Mouse (Mus musculus) urinary bladder, adult 2 months (tissue): Measurements from ENCODE around the gene BC024978. TPM values are rescaled to one million over a fixed set of nuclear protein-coding genes. Genes with fewer than 3 reads are reported as not detected.

Source experiments
- DNase-seq: peaks from one replicate; pipeline ENCODE4 v3.0.0; 2022; ENCODE audit warnings: low spot score
- polyA plus RNA-seq: library from polyadenylated mRNA; depleted of rRNA; stranded (reverse); fragments of >200 nt; gene quantifications from 2 replicates; pipeline ENCODE4 v1.2.3, GENCODE M21; 2012; rRNA removed

BC024978 gene
- 11.1 and 12.0 TPM in 2 replicates for polyA plus RNA-seq

DNA sequence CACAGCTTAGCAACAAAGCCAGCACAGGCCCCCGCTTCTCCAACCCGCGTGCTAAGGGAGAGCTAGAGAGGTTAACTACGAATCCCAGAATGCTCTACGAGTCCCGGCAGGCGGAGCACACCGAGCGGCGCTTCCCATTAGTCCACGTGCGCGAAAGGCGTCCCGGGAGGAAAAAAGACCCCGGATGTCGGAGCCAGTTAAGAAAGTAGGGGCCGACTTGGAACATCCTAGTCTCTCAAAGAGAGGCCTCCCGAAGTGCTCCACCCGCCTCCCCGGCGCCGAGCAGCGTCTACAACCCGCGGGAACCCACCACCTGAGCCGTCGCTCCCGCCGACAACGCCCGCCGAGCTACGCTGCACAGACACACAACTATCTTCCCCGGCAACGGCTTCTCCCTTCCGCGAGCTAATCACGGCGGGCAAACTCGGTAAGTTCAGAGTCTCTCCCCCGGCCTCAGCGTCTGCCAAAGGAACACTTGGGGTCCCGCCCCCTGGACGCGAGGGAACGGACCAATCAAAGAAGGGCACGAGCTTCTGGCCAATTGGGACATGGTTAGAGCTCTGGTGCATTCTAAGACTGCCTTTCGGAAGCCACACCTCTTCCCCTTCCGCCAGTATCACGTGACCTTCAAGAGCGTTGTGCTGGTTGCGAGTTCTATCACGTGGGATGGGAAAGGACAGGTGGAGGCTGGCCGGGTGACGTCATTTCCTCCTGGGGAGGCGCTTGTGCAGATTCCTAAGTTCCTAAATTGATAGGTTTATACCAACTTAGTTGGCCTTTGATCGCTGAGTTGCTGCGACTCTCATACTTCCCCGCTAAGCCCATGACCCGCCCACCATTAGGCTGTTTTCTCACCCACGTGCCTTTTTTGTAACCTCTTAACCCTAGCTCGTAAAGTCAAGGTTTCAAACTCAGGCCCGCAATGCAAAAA is at the start of gene BC024978, which contains the start of gene Snrpa:
Gene BC024978 (plus strand): TSS at position 101 of the 931 bp plus-strand sequence.
Gene Snrpa (minus strand): TSS at position 591 of the 931 bp plus-strand sequence.
- peak; percentile 84 for DNase-seq

DNA sequence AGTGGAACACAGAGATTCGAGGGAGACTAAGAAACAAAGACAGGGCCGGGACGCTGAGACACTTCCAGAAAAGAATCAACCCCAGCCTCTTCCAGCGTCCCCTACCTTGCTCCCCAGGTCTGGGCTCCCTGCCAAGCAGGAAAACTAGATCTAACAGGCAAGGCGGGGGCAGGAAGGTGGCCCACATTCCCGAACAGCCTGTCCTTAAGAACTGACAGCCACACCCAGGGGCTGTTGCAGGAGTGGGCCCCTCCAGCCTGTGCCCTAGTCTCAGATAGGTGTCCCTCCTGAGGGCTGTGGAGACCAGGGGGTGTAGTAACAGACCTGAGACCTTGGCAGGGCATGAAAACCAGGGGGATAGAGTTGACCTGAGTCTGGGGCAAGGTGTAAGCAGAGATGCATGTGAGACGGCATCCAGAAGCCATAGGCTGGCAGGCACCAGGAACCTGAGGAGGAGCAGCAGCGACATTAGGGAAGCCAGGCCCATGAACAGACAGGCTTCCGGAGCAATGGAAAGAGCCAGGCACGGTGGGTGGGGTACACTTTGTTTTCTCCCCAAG is 42.3 kb upstream of the BC024978 start, which contains the start of gene Cyp2t4:
Gene Cyp2t4 (plus strand): TSS at position 510 of the 560 bp plus-strand sequence.
- no peak for DNase-seq

- DNase-seq = no peak
Observed at GRCm38 (mm10) chr7:27156005-27156404, 39.6 kb upstream of the BC024978 start.

GRCm38 (mm10) chr7:27158171-27158570 is 37.4 kb upstream of the BC024978 start:
- no peak for DNase-seq

- no peak for DNase-seq
Observed at GRCm38 (mm10) chr7:27159256-27159655, 36.3 kb upstream of the BC024978 start.

GRCm38 (mm10) chr7:27159882-27160281 is 35.7 kb upstream of the BC024978 start:
- peak; percentile 77 for DNase-seq

- DNase-seq = no peak
Observed at GRCm38 (mm10) chr7:27160921-27161320, 34.7 kb upstream of the BC024978 start.

DNA sequence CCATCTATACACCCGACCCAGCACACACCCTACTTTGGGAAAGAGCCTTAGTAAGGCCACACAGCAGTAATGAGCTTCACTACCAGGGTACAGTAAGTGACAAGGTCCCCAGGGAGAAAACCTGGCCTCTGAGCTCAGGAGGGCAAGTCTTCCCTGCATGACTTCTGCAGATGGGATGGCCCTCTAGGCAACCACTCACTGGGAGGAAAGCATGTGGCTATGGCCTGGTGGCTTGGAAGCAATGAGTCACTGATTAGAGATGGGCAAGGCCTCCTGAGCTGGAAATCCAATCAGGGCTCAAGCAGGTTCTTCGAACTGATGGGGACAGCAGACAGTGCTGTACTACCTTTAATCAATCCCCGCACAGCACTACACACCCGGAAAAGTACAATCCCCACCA is 33.8 kb upstream of the BC024978 start:
- no peak for DNase-seq

DNA sequence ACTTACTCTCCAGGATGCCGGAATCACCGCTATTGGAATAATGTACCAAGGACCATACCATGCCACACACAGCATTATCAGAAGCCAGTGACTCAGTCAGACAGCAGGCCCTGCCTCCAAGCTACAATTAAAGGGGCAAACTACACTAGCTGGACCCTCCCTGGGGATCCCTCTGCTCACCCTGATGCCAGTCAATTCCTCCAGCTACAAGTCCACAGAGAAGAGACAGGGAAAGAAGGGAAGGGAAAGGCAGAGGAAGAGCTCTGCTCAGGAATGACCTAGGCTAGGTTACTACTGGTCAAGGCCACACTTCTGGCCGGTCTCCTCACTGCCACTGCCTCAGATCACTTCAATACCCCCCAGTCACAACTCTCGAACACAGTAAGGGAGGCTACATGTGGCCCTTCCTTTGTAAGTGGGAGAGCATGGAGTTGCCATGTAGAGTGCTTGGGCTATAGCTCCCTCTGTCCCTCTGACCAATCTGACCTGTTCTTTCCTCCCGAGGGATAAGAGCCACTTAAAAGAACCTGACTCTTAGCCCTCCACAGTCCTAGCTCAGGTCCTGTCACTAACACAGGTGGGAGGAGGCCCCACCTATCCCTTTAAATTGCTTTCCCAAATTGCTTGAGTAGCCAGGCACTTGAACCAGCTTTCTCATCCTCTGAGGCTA is 32.7 kb upstream of the BC024978 start:
- DNase-seq = no peak

DNA sequence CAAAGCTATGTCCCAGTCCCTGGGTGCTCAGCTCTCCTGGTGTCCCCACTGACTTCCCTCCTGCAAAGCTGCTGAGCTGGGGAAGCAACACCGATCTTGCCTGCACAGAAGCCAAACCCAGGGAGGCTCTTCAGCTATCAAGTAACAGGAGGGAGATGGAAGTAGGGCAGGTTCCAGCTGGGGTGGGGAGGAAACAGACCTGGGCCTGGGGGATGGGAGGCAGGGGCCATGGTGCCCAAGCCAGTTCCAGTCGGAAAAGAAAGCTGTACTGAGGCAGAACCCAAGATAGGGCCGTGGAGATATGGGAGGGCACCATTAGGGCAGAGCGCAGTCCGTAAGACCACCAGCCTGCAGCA is 32.2 kb upstream of the BC024978 start:
- no peak for DNase-seq

DNA sequence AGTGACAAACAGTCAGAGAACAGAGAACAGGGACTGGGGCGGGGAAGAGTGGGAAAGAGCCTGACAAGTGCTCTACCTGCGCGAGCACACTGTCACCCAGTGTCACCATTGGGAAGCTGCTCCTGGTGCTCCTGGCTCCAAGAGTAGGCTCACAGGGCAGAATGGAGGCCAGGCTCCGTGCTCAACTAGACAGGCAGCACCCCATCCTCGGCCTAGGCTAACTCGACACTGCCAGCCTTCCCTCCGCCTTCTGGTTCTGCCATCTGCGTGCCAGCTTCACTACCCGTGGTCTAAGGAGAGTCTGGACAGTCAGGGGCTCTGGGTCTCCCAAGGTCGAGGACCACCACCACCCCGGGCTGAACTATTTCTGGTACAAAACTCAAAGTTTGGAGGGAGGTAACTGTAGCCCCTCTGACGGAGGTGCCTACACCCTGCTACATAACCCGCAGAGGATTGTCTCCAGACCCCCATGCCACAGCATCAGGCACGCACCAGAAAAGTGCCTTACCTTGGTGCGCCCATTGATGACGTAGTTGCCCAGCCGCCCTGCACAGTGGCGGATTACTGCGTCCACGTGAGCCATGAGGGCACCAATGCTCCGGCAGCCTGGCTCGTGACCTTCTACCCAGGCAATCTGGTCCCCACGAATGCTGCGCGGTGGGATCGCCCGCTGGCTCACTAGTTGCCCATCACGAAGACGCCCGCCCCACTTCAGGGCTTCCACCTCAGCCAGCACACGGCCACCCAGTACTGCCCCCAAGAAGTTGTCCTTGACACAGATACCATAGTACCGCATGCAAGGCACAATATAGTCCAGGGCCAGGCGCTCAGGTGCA is 31.3 kb upstream of the BC024978 start:
- DNase-seq = no peak

DNA sequence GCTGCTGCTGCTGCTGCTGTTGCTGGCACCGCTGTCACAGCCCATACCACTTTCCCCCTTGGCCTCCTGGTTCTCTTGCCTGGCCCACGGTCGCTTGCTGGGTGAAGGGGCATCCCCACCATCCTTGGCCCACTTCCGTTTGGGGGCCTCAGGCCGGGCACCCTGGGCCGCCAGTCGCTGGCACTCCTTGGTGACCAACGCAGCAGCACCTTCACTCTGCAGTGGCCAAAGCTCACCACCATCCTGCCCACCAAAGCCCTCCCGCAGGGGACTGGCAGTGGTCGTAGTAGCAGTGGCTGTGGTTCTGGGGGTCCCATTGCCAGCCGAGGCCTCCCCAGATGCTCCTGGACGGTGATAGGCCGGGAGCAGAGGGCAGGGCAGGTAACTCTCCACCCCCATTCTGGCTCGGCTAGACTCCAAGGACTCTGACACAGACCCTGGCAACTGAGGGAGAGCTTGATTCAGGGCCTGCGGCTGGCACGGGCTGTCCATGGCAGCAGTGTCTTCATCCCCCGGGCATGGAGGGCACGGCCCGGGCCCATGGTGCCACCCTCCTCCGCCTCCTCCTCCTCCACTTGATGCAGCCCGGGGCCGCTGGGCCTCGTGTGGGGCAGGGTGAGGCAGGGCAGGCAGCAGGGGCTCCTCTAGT is 30.4 kb upstream of the BC024978 start:
- DNase-seq = no peak

DNA sequence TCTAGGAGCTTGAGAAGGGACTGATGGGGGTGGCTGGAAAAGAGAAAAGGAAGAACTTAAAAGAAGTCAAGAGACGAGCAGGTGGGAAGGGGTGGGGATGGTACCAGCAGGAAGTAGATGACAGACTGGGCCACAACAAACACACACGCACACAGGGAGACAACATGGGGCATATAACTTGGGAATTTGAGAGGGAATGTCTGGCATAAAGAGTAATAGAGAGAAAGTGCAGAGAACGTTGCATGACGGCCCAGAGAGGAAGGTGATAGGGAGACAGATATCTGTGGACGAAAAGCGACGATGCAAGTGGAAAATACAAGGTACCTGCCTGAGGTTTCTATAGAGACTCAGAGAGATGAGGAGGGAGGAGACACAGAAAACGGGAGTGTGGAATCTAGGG is 29.9 kb upstream of the BC024978 start:
- DNase-seq = no peak

DNA sequence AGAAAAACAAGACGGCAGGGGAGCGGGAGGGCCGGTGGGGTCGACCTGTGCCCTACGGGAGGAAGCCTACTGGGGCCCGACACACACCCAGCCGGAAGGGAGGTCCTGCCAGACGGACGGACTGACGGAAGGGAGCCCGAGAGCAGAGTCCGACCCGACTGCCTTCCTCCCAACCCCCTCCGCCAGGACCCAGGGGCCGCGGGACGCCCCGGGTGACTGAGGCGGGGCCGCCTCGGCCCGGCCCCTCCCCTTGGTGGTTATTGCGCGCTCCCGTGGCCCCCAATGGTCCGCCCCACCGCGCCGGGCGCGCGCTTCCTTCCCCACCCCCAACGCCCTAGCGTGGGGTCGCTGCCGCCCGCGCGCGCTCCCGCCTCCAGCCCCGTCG is 29.4 kb upstream of the BC024978 start:
- peak; percentile 86 for DNase-seq

DNA sequence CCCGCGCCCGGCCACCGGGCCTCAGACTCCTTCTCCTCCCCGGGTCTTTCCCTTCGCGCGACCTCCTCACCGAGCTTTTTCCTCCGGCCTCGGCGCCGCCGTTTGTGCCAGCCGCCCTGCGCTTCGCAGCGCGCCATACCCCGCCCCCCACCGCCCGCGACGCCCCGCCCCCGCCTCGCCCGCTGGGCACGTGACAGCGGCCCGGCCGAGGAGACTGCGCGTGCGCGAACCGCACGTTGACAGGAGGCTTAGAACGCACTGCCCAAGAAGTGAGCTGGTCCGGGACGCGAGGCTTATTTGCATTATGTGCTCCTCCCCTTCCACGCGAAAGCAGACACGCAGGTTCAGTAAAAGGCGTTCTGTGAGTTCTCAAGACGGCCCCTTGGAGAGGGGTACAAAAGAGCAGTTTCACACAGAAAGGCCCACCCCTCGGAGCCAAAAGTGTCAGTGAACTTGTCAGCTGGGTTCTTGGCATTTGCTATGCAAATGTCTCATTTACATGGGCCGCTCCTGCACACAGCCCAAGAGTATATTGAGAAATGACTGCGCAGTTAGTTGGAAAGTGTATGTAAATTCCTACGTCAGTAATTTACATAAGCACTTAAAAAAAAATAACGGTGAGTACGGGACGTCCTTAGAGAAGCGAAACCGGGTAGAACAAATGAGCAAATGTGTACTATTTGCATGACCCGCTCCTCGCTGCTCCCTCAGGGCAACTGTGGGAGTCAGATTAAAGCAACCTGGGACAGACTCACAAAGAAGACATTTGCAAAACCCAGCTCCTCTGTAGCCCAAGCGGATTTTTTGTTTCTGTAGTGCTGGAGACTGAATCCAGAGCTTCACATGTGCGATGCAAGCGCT is 28.7 kb upstream of the BC024978 start, which contains the start of gene Egln2:
Gene Egln2 (minus strand): TSS at position 189 of the 861 bp plus-strand sequence.
- DNase-seq = peak; percentile 93

GRCm38 (mm10) chr7:27167475-27168094 is 28.0 kb upstream of the BC024978 start:
- no peak for DNase-seq

DNA sequence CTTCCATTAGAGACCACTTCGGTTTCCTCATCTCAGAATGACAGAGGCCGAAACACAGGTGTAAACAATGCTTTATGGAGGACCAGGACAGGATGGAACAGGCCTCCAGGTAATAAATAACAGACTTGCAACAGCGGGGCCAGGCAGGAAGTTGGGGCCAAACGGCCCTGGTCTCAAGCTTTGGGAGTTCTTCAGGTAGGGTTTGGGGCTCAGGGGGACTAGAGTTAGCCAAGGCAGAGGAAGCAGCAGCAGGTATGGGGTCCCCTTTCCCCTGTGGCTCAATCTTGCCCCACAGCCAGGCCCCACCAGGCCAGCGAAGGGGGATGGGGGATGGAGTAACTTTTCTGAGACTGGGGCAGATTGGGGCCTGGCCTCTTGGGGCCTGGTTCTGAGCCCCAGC is 27.2 kb upstream of the BC024978 start:
- DNase-seq = no peak

DNA sequence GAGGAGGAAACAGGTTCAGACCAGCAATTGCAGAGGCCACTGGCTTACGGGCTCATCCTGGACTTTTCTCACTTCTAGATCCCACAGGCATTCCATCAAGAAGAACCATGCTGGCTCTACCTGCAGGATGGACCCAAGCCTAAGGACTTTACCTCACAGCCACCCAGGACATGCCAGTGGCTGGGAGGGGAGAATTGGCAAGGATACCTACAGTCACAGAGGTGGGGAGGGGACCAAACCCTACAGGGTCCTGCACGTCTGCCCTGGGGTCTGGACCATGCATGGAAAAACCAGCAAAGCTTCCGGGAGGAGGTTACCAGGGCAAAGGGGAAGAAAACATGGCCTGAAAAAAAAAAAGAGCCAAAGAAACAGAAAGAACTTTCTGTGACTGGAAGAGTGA is 24.6 kb upstream of the BC024978 start:
- DNase-seq = no peak

- DNase-seq = no peak
Observed at GRCm38 (mm10) chr7:27174496-27174895, 21.1 kb upstream of the BC024978 start.

DNA sequence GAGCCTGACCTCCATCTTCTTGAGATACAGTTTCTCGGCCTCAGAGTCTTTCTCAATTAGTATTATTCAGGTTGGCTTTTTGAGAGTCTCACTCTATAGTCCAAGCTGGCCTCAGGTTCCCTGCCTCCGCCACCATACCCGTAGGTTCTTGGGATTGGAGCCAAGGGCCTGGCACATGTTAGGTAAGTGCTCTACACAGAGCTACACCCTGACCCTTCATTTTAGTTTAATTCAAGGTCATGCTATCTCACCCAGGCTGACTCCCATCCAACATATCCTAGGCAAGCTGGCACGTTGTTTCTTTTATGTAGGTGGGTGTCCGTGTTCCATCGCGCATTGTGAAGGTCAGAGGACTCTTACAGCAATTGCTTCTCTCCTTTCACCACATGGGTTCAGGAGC is 20.7 kb upstream of the BC024978 start:
- no peak for DNase-seq
